Mouse (Mus musculus) heart, postnatal 0 days (tissue): ENCODE results near the gene Gda. TPM values are rescaled to one million over a fixed set of nuclear protein-coding genes. Genes with fewer than 3 reads are reported as not detected.

Experiments used
- ATAC-seq: fragments of 200-750 bp; cut with Nextera tagmentation; 2 replicates; pipeline ENCODE4 v1.8.0; 2017; ENCODE audit warnings: low read depth, moderate number of reproducible peaks, moderate library complexity; ENCODE audit not compliant: insufficient read depth
- DNase-seq: peaks from one replicate; pipeline ENCODE4 v3.0.0-alpha.2; 2016; ENCODE audit warnings: low spot score
- H3K27ac ChIP-seq: fragments of 300-500 bp; sonication (generic); 2 replicates; pipeline ENCODE4 v1.5.1; 2014; ENCODE audit warnings: low read depth, mild to moderate bottlenecking
- H3K27me3 ChIP-seq: fragments of 300-500 bp; sonication (generic); 2 replicates; pipeline ENCODE4 v1.6.1; 2014; ENCODE audit warnings: low read length, mixed read lengths; ENCODE audit not compliant: control insufficient read depth, insufficient read depth
- H3K36me3 ChIP-seq: fragments of 300-500 bp; sonication (generic); replicated peaks from 2 replicates; pipeline ENCODE4 v1.6.1; 2014; ENCODE audit warnings: low read length, mixed read lengths; ENCODE audit not compliant: control insufficient read depth, insufficient read depth
- H3K4me1 ChIP-seq: fragments of 300-500 bp; sonication (generic); 2 replicates; pipeline ENCODE4 v1.6.1; 2014; ENCODE audit warnings: antibody characterized with exemption; ENCODE audit not compliant: control insufficient read depth, insufficient read depth
- H3K4me2 ChIP-seq: fragments of 300-500 bp; sonication (generic); 2 replicates; pipeline ENCODE4 v1.6.1; 2014; ENCODE audit warnings: low read depth, mild to moderate bottlenecking, low read length, moderate library complexity
- H3K4me3 ChIP-seq: fragments of 300-500 bp; sonication (generic); 2 replicates; pipeline ENCODE4 v1.5.1; 2014; ENCODE audit warnings: low read depth, low read length
- H3K9ac ChIP-seq: fragments of 300-500 bp; sonication (generic); replicated peaks from 2 replicates; pipeline ENCODE4 v1.6.1; 2014; ENCODE audit warnings: low read depth, low read length, mixed read lengths
- H3K9me3 ChIP-seq: fragments of 300-500 bp; sonication (generic); replicated peaks from 2 replicates; pipeline ENCODE4 v1.6.1; 2016; ENCODE audit warnings: low read length; ENCODE audit not compliant: control insufficient read depth
- CTCF ChIP-seq: IDR thresholded peaks from 2 replicates; pipeline ENCODE4 v1.5.1; 2016; ENCODE audit warnings: antibody characterized with exemption, control low read depth, low read depth
- EP300 ChIP-seq: IDR thresholded peaks from 2 replicates; pipeline ENCODE4 v1.6.1; 2016; ENCODE audit warnings: antibody characterized with exemption, low read depth
- WGBS: fragments of 180-500 bp; shearing (Covaris S2); extraction: QIAGEN DNeasy Blood & Tissue Kit; methylation state at CpG from one replicate; pipeline ENCODE4 v1.1.7; 2014; 5-methylcytosine and 5-hydroxymethylcytosine counted together
- polyA plus RNA-seq: library from polyadenylated mRNA; unstranded; fragments of >200 nt; fragmentation: Nextera tagmentation; extraction: Ambion mirVana; gene quantifications from 2 replicates; pipeline ENCODE4 v1.2.1, GENCODE M21; 2015
- total RNA-seq: library from RNA; depleted of rRNA; stranded (reverse); fragments of >200 nt; gene quantifications from 2 replicates; pipeline ENCODE4 v1.2.3, GENCODE M21; 2014; ENCODE audit warnings: low replicate concordance

Gda gene
- total and polyA plus RNA-seq, 2 experiments from 2014 or later, result 0.12 to 1.8 TPM

GRCm38 (mm10) chr19:21499394-21499983 is 26.2 kb upstream of the Gda start:
- DNase-seq, result no peak
- no peak overlapping the region for H3K9ac ChIP-seq
- no peak for ATAC-seq
- H3K9me3 ChIP-seq, result no peaks in the 10 kb centered on the region
- no peak overlapping the region for H3K4me2 ChIP-seq
- TF ChIP-seq CTCF, result no peak
- no peak for TF ChIP-seq EP300
- 73% methylated on average over 2 of the region's 2 CpGs for WGBS
- no peaks in the 10 kb centered on the region for H3K36me3 ChIP-seq
- H3K4me1 ChIP-seq, result no peaks in the 10 kb centered on the region
- no peak overlapping the region for H3K27ac ChIP-seq
- no peaks in the 10 kb centered on the region for H3K27me3 ChIP-seq
- no peak overlapping the region for H3K4me3 ChIP-seq

GRCm38 (mm10) chr19:21495817-21496216 is 22.6 kb upstream of the Gda start:
- Histone ChIP-seq H3K27ac (no peak overlapping the region), H3K36me3 (no peaks in the 10 kb centered on the region), H3K9ac (no peak overlapping the region), H3K4me3 (no peak overlapping the region), H3K4me2 (no peak overlapping the region), H3K27me3 (no peaks in the 10 kb centered on the region), H3K4me1 (no peaks in the 10 kb centered on the region), H3K9me3 (no peaks in the 10 kb centered on the region)
- TF ChIP-seq CTCF (no peak), EP300 (no peak)
- no peak for ATAC-seq
- no peak for DNase-seq
- WGBS, result 62% methylated on average over 4 of the region's 4 CpGs

GRCm38 (mm10) chr19:21493807-21494521 is 20.7 kb upstream of the Gda start:
- WGBS, result 68% methylated on average over 10 of the region's 10 CpGs
- H3K4me1 ChIP-seq, result no peaks in the 10 kb centered on the region
- TF ChIP-seq EP300 (no peak), CTCF (no peak)
- DNase-seq, result no peak
- no peak overlapping the region for H3K9ac ChIP-seq
- no peak overlapping the region for H3K27ac ChIP-seq
- H3K9me3 ChIP-seq, result no peaks in the 10 kb centered on the region
- no peaks in the 10 kb centered on the region for H3K36me3 ChIP-seq
- no peaks in the 10 kb centered on the region for H3K27me3 ChIP-seq
- ATAC-seq, result no peak
- no peak overlapping the region for H3K4me3 ChIP-seq
- no peak overlapping the region for H3K4me2 ChIP-seq

DNA sequence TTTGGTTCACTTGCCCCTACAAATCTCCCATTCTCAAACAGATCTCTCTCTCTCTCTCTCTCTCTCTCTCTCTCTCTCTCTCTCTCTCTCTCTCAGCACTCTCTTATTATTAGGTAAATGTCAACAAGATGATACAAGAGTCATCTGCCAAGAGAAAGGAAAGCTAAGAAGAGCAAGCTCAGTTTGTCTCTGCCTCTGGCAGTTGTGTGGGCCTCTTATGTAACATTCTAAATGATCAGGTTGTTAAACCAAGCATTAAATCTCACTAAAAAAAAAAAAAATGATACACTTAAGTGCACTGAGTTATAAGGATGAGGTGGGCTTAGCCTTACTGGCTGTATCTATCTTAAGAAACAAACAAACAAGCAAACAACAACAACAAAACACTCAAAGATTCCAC is 18.1 kb upstream of the Gda start:
- Histone ChIP-seq H3K36me3 (no peaks in the 10 kb centered on the region), H3K4me2 (no peak overlapping the region), H3K9ac (no peak overlapping the region), H3K9me3 (no peaks in the 10 kb centered on the region), H3K27ac (no peak overlapping the region), H3K4me3 (no peak overlapping the region), H3K27me3 (no peaks in the 10 kb centered on the region), H3K4me1 (no peaks in the 10 kb centered on the region)
- DNase-seq (no peak), ATAC-seq (no peak)
- TF ChIP-seq CTCF (no peak), EP300 (no peak)

DNA sequence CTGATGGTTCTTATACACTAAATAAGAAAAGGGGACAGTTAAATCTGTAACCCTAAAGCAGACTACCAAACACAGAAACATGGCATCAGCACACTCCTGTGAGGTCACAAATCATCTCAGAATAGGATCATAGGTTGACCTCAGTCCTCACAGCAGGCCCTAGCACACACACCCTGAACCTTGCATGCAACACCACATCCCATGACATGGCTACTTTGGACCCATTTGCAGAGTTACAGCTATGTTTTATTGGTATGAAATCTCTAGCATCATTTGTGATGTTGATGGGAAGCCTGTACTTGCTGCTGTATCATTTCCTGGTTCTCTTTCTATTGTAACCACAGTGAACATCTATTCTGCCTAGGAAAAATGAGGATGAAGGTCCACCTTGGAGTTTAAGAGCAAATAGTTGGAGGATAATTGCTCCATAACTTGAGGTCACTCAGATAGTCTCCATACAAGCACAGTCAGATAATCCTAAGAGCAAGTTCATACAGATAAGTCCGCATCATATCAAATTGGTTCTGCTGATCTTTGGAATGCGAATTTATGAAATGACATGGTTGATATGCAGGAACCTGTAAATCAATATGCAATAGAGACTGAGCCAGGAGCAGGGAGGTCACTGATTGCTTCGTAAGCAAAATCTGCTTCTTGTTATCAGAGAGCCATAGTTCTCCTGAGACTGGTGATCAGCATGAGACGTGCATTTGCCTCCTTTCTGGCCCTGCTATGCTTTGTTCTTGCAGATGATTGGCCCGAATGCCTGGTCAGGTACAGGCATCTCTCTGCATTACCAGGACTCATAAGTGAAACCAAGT is 14.1 kb upstream of the Gda start:
- WGBS, result 69% methylated on average over 5 of the region's 5 CpGs
- Histone ChIP-seq H3K36me3 (no peaks in the 10 kb centered on the region), H3K27me3 (no peaks in the 10 kb centered on the region), H3K9ac (no peak overlapping the region), H3K4me1 (no peaks in the 10 kb centered on the region), H3K9me3 (no peaks in the 10 kb centered on the region), H3K4me2 (no peak overlapping the region), H3K4me3 (no peak overlapping the region), H3K27ac (no peak overlapping the region)
- ATAC-seq, result no peak
- TF ChIP-seq CTCF, result no peak
- DNase-seq, result no peak
